Mouse (Mus musculus): Measurements from ENCODE around the gene Clasp2.
"Not testable (repeated sequence)": the region's sequence is repeated elsewhere in the genome, so short reads cannot be mapped to it uniquely, and the experiment has no call there.

The Clasp2 gene

GRCm38 (mm10) chr9:113758472-113758871 lies 17.2 kb downstream of the Clasp2 start:
- no peak for DNase-seq

GRCm38 (mm10) chr9:113759684-113760083 lies 18.4 kb downstream of the Clasp2 start:
- no peak for DNase-seq

- no peak for DNase-seq
These were observed 21.1 kb downstream of the Clasp2 start for GRCm38 (mm10) chr9:113762389-113762788.

GRCm38 (mm10) chr9:113763123-113763522 lies 21.9 kb downstream of the Clasp2 start:
- no peak for DNase-seq

GRCm38 (mm10) chr9:113770640-113771039 lies 29.4 kb downstream of the Clasp2 start:
- DNase-seq = no peak

- DNase-seq = no peak
These were observed 39.6 kb downstream of the Clasp2 start for GRCm38 (mm10) chr9:113780863-113781262.

GRCm38 (mm10) chr9:113782362-113783005 lies 41.2 kb downstream of the Clasp2 start:
- DNase-seq = no peak

GRCm38 (mm10) chr9:113783674-113784073 lies 42.4 kb downstream of the Clasp2 start:
- DNase-seq = no peak

GRCm38 (mm10) chr9:113789283-113789682 lies 48.0 kb downstream of the Clasp2 start:
- DNase-seq = not testable (repeated sequence)

GRCm38 (mm10) chr9:113792651-113793512 lies 51.6 kb downstream of the Clasp2 start:
- DNase-seq = peak; percentile 49

GRCm38 (mm10) chr9:113793513-113793905 lies 52.2 kb downstream of the Clasp2 start:
- DNase-seq = no peak

- DNase-seq = no peak
These were observed 52.7 kb downstream of the Clasp2 start for GRCm38 (mm10) chr9:113793966-113794365.

GRCm38 (mm10) chr9:113797206-113797605 lies 55.9 kb downstream of the Clasp2 start:
- no peak for DNase-seq

GRCm38 (mm10) chr9:113800671-113801070 lies 59.4 kb downstream of the Clasp2 start:
- no peak for DNase-seq

GRCm38 (mm10) chr9:113802734-113803133 lies 61.5 kb downstream of the Clasp2 start:
- no peak for DNase-seq

- DNase-seq = no peak
These were observed 62.5 kb downstream of the Clasp2 start for GRCm38 (mm10) chr9:113803751-113804150.

- no peak for DNase-seq
These were observed 64.1 kb downstream of the Clasp2 start for GRCm38 (mm10) chr9:113805359-113805758.

GRCm38 (mm10) chr9:113811327-113811726 lies 70.1 kb downstream of the Clasp2 start:
- DNase-seq = no peak

- DNase-seq = no peak
These were observed 70.8 kb downstream of the Clasp2 start for GRCm38 (mm10) chr9:113811957-113812670.

GRCm38 (mm10) chr9:113812671-113813001 lies 71.4 kb downstream of the Clasp2 start:
- DNase-seq = no peak

GRCm38 (mm10) chr9:113813086-113813485 lies 71.8 kb downstream of the Clasp2 start:
- no peak for DNase-seq

GRCm38 (mm10) chr9:113815836-113816235 lies 74.6 kb downstream of the Clasp2 start:
- DNase-seq = no peak

- DNase-seq = no peak
These were observed 80.9 kb downstream of the Clasp2 start for GRCm38 (mm10) chr9:113822150-113822549.

- DNase-seq = no peak
These were observed 87.4 kb downstream of the Clasp2 start for GRCm38 (mm10) chr9:113828719-113829118.
